Mouse (Mus musculus) v-Abl transformed pro-B cells (cell line): ENCODE measurements around the gene 6030445D17Rik.

ENCODE experiments used
- in situ Hi-C, 2 experiments: fragments of 400-800 bp; cut with MboI; formaldehyde crosslinking; loops; one replicate each; pipeline ENCODE4 v1.15.1; 2025; ENCODE audit not compliant: unreplicated experiment in 2 of 2

6030445D17Rik gene

DNA sequence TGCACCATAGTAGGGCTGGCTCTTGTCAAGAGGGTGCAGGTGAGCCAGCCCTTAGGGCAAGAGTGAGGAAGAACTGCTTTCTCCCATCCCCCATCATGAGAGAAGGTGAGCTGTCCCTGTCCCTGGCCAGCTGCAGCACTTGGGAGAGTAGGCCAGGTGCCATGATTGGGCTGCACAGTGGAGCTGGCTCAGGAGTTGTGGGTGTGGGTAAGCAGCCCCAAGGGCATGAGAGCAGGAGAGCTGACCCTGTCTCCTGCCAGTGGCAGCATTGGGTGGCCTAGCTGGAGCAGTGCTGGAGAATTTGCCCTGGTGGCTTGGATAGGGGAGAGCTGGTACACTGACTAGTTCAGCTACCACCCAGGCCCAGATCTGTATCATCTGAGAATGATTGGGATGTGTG lies 50.9 kb downstream of the 6030445D17Rik start:
- in situ Hi-C loops, result loop anchor here in 1 of 2 experiments (5.0 kb wide), 1 partner anchor 51 kb away; the partner anchor contains the start of gene 6030445D17Rik
